Mouse (Mus musculus) neural tube, embryonic 13.5 days (tissue): ENCODE data around the gene F9. TPM values are rescaled to one million over a fixed set of nuclear protein-coding genes. Genes with fewer than 3 reads are reported as not detected.
"Not testable (repeated sequence)": the region's sequence is repeated elsewhere in the genome, so short reads cannot be mapped to it uniquely, and the experiment has no call there.

Experiments
- ATAC-seq: fragments of 200-750 bp; cut with Nextera tagmentation; 2 replicates; pipeline ENCODE4 v1.8.0; 2017; ENCODE audit warnings: low read depth, mild to moderate bottlenecking, moderate TSS enrichment, moderate library complexity
- H3K27ac ChIP-seq: fragments of 300-500 bp; sonication (generic); replicated peaks from 2 replicates; pipeline ENCODE4 v1.5.1; 2015; ENCODE audit warnings: moderate library complexity, mild to moderate bottlenecking, inconsistent platforms
- H3K27me3 ChIP-seq: fragments of 300-500 bp; sonication (generic); 2 replicates; pipeline ENCODE4 v1.6.1; 2015; ENCODE audit warnings: mild to moderate bottlenecking, inconsistent platforms
- H3K36me3 ChIP-seq: fragments of 300-500 bp; sonication (generic); 2 replicates; pipeline ENCODE4 v1.6.1; 2015; ENCODE audit warnings: mild to moderate bottlenecking, inconsistent platforms
- H3K4me1 ChIP-seq: fragments of 300-500 bp; sonication (generic); replicated peaks from 2 replicates; pipeline ENCODE4 v1.6.1; 2015; ENCODE audit warnings: inconsistent platforms
- H3K4me2 ChIP-seq: fragments of 300-500 bp; sonication (generic); 2 replicates; pipeline ENCODE4 v1.6.1; 2015; ENCODE audit warnings: inconsistent platforms, mild to moderate bottlenecking, moderate library complexity
- H3K4me3 ChIP-seq: fragments of 300-500 bp; sonication (generic); 2 replicates; pipeline ENCODE4 v1.5.1; 2015; ENCODE audit warnings: mild to moderate bottlenecking, inconsistent platforms
- H3K9ac ChIP-seq: fragments of 300-500 bp; sonication (generic); 2 replicates; pipeline ENCODE4 v1.6.1; 2015; ENCODE audit warnings: moderate library complexity, mild to moderate bottlenecking, inconsistent platforms
- H3K9me3 ChIP-seq: fragments of 300-500 bp; sonication (generic); 2 replicates; pipeline ENCODE4 v1.6.1; 2016; ENCODE audit warnings: inconsistent platforms
- WGBS: fragments of 180-500 bp; shearing (Covaris S2); methylation state at CpG from one replicate; pipeline ENCODE4 v1.1.7; 2015; 5-methylcytosine and 5-hydroxymethylcytosine counted together
- polyA plus RNA-seq: library from polyadenylated mRNA; unstranded; fragments of >200 nt; fragmentation: Nextera tagmentation; extraction: Ambion mirVana; gene quantifications from 2 replicates; pipeline ENCODE4 v1.2.1, GENCODE M21; 2015

The F9 gene
- not detected in 2 replicates for polyA plus RNA-seq

DNA sequence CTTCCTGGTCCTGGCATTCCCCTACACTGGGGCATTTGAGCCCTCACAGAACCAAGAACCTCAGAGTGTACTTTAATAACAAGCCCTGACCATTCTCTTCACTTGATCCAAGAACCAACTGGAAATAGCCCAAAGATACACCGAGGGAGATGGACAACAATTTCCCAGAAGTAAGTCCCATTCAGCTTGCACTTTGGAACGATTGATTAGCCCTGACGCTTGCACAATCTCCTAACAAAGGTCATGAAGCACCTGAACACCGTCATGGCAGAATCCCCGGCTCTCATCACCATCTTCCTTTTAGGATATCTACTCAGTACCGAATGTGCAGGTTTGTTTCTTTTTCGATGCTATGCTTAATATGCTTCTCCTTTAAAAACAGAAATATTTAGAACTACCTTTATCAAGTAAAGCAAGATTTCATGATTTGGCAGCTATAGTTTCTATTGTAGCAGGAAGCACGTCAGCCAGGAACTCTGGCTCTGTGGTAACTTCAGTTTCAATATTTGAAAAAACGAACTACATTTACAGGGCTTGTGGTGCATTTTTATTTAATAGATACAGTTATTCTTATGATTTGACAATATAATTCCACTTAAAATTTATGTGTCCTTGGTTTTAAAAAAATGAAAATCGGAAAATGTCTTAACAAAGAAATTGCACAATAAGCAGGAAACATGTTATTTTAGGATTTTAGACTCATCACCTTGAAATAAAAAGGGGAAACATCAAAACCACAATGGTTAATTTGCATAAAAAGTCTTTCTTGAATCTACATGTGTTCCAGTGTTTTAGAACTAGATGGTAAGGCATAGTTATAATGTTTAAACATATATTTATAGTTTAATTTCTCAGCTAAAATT, at the start of gene F9:
Gene F9 (plus strand): TSS at position 244 of the 863 bp plus-strand sequence.
- H3K9me3 ChIP-seq = no peaks in the 10 kb centered on the region
- no peak for ATAC-seq
- WGBS = 84% methylated on average over 10 of the region's 10 CpGs
- no peak within 1 kb of the TSS for H3K27ac ChIP-seq
- no peak within 1 kb of the TSS for H3K4me3 ChIP-seq
- H3K9ac ChIP-seq = no peak within 1 kb of the TSS
- no peak within 1 kb of the TSS for H3K4me2 ChIP-seq
- no peaks in the 10 kb centered on the region for H3K36me3 ChIP-seq
- H3K4me1 ChIP-seq = no peaks in the 10 kb centered on the region
- no peaks in the 10 kb centered on the region for H3K27me3 ChIP-seq

DNA sequence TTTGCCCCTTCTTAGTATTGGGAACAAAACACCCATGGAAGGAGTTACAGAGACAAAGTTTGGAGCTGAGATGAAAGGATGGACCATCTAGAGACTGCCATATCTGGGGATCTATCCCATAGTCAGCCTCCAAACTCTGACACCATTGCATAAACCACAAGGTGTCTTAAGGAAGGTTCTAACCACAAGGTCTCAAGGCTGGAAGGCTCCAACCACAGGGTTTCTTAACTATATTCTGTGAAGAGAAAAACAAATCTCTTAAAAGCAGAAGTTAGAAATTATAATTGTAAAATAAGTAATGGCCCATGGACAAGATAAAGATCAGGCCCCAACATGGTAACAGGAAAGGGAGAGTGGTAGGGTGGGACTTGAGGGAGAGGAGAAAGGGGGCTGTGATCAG, 29.5 kb upstream of the F9 start:
- not testable (repeated sequence) for H3K4me2 ChIP-seq, ATAC-seq, H3K9ac ChIP-seq, H3K4me1 ChIP-seq, H3K4me3 ChIP-seq, H3K27me3 ChIP-seq, H3K27ac ChIP-seq, H3K36me3 ChIP-seq, H3K9me3 ChIP-seq

DNA sequence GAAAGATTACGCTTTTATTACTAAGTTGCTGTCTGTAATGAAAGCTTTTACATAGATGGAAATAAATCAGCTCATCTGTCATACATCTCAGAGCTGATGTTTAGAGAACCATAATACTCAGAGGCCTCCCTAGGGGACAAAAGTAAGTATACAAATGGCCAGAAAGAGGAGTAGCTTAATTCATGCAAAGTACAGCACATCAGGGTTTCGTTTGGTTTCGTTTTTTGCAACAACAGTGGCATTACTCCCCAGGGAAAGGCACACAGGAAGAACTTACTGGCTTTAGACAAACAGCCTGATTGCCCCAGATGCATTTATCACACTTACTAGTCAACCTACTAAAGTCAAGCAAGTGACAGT, 800 bp downstream of the F9 start:
- H3K4me1 ChIP-seq = no peaks in the 10 kb centered on the region
- no peak overlapping the region for H3K4me3 ChIP-seq
- WGBS = 72% methylated on average over 3 of the region's 3 CpGs
- no peaks in the 10 kb centered on the region for H3K9me3 ChIP-seq
- ATAC-seq = no peak
- H3K9ac ChIP-seq = no peak overlapping the region
- H3K4me2 ChIP-seq = no peak overlapping the region
- no peak overlapping the region for H3K27ac ChIP-seq
- no peaks in the 10 kb centered on the region for H3K36me3 ChIP-seq
- no peaks in the 10 kb centered on the region for H3K27me3 ChIP-seq

DNA sequence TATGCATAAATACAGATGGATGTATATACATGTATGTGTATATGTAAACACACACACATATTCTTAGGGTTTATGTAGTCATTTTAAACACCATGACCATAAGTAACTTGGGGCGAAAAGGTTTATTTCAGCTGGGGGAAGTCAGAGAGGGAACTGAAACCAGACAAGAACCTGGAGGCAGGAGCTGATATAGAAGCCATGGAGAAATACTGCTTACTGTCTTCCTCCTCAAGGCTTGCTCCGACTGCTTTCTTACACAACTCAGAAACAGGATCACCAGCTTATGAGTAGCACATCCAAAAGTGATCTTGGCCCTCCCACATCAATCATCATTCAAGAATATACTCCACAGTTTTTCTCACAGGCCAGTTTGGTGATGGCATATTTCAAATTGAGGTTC, 2.2 kb downstream of the F9 start:
- no peaks in the 10 kb centered on the region for H3K36me3 ChIP-seq
- no peak overlapping the region for H3K9ac ChIP-seq
- no peak overlapping the region for H3K4me2 ChIP-seq
- H3K4me3 ChIP-seq = no peak overlapping the region
- H3K27ac ChIP-seq = no peak overlapping the region
- ATAC-seq = no peak
- no peaks in the 10 kb centered on the region for H3K4me1 ChIP-seq
- no peaks in the 10 kb centered on the region for H3K9me3 ChIP-seq
- 91% methylated on average over 2 of the region's 2 CpGs for WGBS
- H3K27me3 ChIP-seq = no peaks in the 10 kb centered on the region

DNA sequence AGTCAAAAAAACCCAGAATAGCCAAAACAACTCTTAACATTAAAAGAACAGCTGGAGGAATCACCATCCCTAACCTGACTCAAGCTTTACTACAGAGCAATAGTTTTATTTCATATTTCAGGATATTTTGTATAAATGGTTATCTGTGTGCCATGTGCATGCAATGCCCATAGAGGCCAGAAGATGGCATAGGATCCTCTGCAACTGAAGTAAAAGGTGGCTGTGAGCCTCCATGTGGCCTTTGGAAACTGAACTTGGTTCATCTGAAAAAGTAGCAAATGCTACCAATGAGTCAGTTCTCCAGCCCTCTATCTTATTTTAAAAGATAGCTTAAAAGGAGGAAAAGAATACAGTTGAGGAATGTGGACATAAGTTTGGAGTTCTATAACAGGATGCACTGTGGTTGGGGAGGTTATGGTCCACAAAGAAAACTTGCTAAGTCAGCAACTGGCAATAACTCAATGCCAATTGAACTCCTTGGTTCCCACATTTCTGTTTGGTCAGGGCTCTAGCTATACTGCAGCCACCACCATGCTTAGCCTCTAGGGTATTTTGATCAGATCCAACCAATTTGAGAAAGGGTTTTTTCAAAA, 13.9 kb downstream of the F9 start:
- no peak for ATAC-seq
- Histone ChIP-seq H3K27ac (no peak overlapping the region), H3K4me2 (no peak overlapping the region), H3K9me3 (no peaks in the 10 kb centered on the region), H3K36me3 (no peaks in the 10 kb centered on the region), H3K9ac (no peak overlapping the region), H3K4me1 (no peaks in the 10 kb centered on the region), H3K4me3 (no peak overlapping the region), H3K27me3 (no peaks in the 10 kb centered on the region)

DNA sequence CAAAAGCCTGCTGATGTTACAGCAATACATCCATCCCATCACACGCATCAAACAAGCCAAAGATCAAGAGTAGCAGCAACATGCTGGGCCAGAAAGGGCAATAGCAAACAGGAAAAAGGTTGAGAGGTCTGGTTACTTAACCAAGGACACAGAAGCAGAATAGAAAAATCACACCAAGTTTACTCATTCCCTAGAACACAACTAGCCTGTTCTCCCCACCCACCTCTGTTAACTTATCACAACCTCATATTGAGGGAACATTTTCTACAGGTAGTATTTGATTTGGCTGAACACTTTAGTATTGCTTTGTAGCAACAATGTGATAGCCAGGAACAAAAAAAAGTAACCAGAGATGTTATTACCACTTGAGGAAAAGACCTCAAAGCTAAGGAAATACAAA, 15.3 kb downstream of the F9 start:
- no peaks in the 10 kb centered on the region for H3K9me3 ChIP-seq
- no peak overlapping the region for H3K27ac ChIP-seq
- WGBS = 100% methylated on average over 1 of the region's 1 CpGs
- no peak overlapping the region for H3K4me3 ChIP-seq
- H3K4me1 ChIP-seq = no peaks in the 10 kb centered on the region
- no peaks in the 10 kb centered on the region for H3K27me3 ChIP-seq
- ATAC-seq = no peak
- no peak overlapping the region for H3K4me2 ChIP-seq
- no peak overlapping the region for H3K9ac ChIP-seq
- H3K36me3 ChIP-seq = no peaks in the 10 kb centered on the region

DNA sequence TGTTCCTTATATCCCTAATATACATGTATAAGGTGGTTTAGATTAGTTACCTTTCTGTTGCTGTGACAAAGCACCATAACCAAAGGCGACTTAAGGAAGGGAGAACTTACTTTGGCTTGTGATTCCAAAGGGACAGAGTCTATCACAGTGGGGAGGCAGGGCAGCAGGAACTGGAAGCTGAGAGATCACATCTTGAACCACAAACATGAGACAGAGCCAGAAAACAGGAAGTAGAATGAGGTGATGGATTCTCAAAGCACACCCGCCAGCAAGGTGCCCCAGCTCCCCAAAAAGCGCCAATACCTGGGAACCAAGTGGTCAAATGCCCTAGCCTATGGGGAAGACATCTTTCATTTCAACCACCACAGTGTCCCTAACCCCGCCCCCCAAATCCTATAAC, 21.7 kb downstream of the F9 start:
- 88% methylated on average over 4 of the region's 4 CpGs for WGBS
- Histone ChIP-seq H3K27ac (no peak overlapping the region), H3K36me3 (no peaks in the 10 kb centered on the region), H3K4me2 (no peak overlapping the region), H3K4me1 (no peaks in the 10 kb centered on the region), H3K9ac (no peak overlapping the region), H3K4me3 (no peak overlapping the region), H3K27me3 (no peaks in the 10 kb centered on the region), H3K9me3 (no peaks in the 10 kb centered on the region)
- ATAC-seq = no peak

DNA sequence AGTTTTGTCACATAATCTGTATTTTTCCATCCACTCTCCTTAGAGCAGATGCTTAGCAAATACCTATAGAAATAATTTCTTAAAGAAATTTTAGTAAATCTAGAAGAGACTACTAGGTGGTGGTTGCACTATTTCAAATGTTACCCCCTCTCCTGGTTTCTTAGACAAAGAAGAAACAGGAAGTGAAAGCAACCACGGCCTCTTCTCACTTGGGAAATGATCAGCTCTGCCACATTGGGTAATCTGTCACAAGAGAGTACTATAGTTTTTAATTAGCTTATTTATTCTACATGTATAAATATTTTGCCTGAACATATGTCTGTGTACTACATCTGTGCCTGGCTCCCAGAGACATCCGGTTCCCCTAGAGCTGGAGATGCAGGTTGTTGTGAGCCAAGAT, 22.3 kb downstream of the F9 start:
- H3K27me3 ChIP-seq = no peaks in the 10 kb centered on the region
- H3K4me1 ChIP-seq = no peaks in the 10 kb centered on the region
- no peak overlapping the region for H3K27ac ChIP-seq
- no peaks in the 10 kb centered on the region for H3K9me3 ChIP-seq
- ATAC-seq = no peak
- H3K9ac ChIP-seq = no peak overlapping the region
- 68% methylated on average over 2 of the region's 2 CpGs for WGBS
- no peaks in the 10 kb centered on the region for H3K36me3 ChIP-seq
- H3K4me3 ChIP-seq = no peak overlapping the region
- H3K4me2 ChIP-seq = no peak overlapping the region

DNA sequence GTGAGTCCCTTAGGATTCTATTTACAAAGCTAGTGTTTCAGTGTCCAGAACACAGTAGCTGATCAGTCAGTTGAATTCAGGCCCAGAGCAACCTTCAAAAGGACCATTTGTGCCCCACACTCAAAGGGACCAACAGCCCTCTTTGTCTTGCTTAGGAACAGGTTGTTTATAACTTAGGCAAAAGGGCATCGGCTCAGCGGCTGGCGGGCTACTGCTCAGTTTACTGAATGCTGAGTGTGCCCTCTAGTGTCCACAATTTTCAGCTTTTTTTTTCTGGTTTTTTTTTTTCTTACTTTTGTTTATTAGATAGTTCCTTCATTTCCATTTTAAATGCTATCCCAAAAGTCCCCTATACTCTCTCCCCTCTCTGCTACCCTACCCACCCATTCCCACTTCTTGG, 27.4 kb downstream of the F9 start:
- Histone ChIP-seq H3K9ac (no peak overlapping the region), H3K9me3 (no peaks in the 10 kb centered on the region), H3K27me3 (no peaks in the 10 kb centered on the region), H3K27ac (no peak overlapping the region), H3K4me1 (no peaks in the 10 kb centered on the region), H3K4me3 (no peak overlapping the region), H3K4me2 (no peak overlapping the region), H3K36me3 (no peaks in the 10 kb centered on the region)
- no peak for ATAC-seq
- 12% methylated on average over 3 of the region's 3 CpGs for WGBS

DNA sequence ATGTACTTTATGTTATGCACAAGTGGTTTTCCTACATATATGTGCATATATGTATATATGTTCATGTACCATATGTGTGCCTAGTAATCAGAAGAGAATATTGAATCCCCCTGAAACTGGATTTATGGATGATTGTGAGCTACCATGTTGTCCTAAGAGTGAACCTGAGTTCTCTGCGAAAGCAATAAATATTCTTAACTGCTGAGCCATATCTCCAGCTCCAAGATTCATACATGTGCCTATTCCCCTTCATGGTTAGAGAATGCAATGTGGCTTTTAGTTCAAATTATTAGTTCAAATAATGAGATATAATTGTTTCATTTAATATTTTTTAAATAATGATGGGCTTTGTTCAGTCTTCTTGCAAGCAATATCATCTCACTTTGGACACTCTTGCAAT, 55.5 kb downstream of the F9 start:
- no peak overlapping the region for H3K4me2 ChIP-seq
- no peak for ATAC-seq

DNA sequence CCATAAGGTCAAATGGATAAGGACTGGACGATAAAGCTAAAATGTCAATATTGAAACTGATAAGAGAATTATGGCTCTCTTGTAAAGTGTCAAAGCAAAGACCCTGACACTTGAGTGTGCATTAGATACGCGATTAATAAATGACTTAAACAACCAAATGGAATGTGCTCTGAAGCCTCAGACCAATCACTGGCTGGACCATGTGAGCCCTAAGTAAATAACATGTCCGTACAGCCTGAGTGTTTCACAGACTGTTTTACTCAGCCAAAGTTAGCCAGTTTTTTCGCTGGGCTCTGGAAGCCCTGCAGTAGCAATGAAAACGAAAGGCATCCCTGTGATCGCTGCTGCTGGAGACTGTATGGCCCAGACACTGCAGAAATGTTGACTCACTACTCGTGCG, 55.9 kb downstream of the F9 start:
- WGBS = 86% methylated on average over 9 of the region's 9 CpGs
- H3K4me2 ChIP-seq = no peak overlapping the region
- no peaks in the 10 kb centered on the region for H3K4me1 ChIP-seq
- H3K36me3 ChIP-seq = no peaks in the 10 kb centered on the region
- H3K4me3 ChIP-seq = no peak overlapping the region
- H3K27me3 ChIP-seq = no peaks in the 10 kb centered on the region
- no peak for ATAC-seq
- H3K9ac ChIP-seq = no peak overlapping the region
- no peaks in the 10 kb centered on the region for H3K9me3 ChIP-seq
- H3K27ac ChIP-seq = no peak overlapping the region

More for the DNA sequence above, 55.5 kb downstream of the F9 start:
- Histone ChIP-seq H3K4me1 (no peaks in the 10 kb centered on the region), H3K27ac (no peak overlapping the region), H3K4me3 (no peak overlapping the region), H3K27me3 (no peaks in the 10 kb centered on the region), H3K9me3 (no peaks in the 10 kb centered on the region), H3K9ac (no peak overlapping the region), H3K36me3 (no peaks in the 10 kb centered on the region)
- 84% methylated on average over 1 of the region's 1 CpGs for WGBS

DNA sequence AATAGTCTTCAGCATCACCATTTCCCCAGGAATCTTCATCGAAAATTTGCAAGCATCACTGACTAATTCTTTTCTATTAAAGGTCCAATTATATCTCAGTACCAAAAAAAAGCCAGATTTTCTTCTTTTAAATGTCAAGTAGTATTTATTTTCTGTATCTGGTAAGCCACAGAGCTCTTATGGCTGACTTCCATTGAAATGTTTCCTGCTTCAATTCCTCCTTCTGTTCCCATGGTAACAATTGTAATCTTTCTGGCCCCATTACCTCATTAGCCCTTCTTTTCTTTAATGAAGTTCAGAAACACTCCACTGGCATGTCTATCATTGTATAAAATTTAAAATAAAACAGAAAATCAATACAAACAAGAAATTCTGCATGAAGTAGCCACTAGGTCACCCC, 76.1 kb downstream of the F9 start:
- H3K4me3 ChIP-seq = no peak overlapping the region
- WGBS = 59% methylated on average over 1 of the region's 1 CpGs
- H3K4me1 ChIP-seq = no peaks in the 10 kb centered on the region
- H3K36me3 ChIP-seq = no peaks in the 10 kb centered on the region
- no peak overlapping the region for H3K4me2 ChIP-seq
- H3K9ac ChIP-seq = no peak overlapping the region
- no peak overlapping the region for H3K27ac ChIP-seq
- no peak for ATAC-seq
- H3K9me3 ChIP-seq = no peaks in the 10 kb centered on the region
- no peaks in the 10 kb centered on the region for H3K27me3 ChIP-seq
